Mouse (Mus musculus): ENCODE results near the gene Olfr119. TPM values are rescaled to one million over a fixed set of nuclear protein-coding genes. Genes with fewer than 3 reads are reported as not detected.
"Not testable (repeated sequence)": the region's sequence is repeated elsewhere in the genome, so short reads cannot be mapped to it uniquely, and the experiment has no call there.

Olfr119 gene
- polyA plus RNA-seq (2017; shearing (Covaris generic)), result not detected

GRCm38 (mm10) chr17:37696264-37696663 is at the start of gene Olfr119:
TSS of gene Olfr119 (plus strand) at chr17:37696564.
- ATAC-seq, result not testable (repeated sequence)

- ATAC-seq, result no peak
Observed at GRCm38 (mm10) chr17:37663682-37664081, 32.7 kb upstream of the Olfr119 start, which contains the start of gene Olfr117. TSS of gene Olfr117 (minus strand) at chr17:37663782.

GRCm38 (mm10) chr17:37666688-37667087 is 29.7 kb upstream of the Olfr119 start, which contains the start of gene Olfr118:
TSS of gene Olfr118 (plus strand) at chr17:37666988.
- no peak for ATAC-seq

- no peak for ATAC-seq
Observed at GRCm38 (mm10) chr17:37721508-37721907, 25.1 kb downstream of the Olfr119 start, which contains the start of gene Olfr120. TSS of gene Olfr120 (plus strand) at chr17:37721808.

GRCm38 (mm10) chr17:37738070-37738469 is 41.7 kb downstream of the Olfr119 start:
- ATAC-seq, result no peak

Other genes starting within 250 kb of the Olfr119 start
- not detected for gene Olfr109, start 237.6 kb upstream of the Olfr119 start, polyA plus RNA-seq (2017; shearing (Covaris generic))
- under 1 TPM in 2 of 3 experiments, not detected in 1; 0.38 to 0.47 TPM for gene H2-M2, start 213.0 kb upstream of the Olfr119 start, polyA plus RNA-seq (2017; shearing (Covaris generic))
- gene Olfr110, start 204.1 kb upstream of the Olfr119 start, polyA plus RNA-seq (2017; shearing (Covaris generic)), result not detected
- not detected for gene Olfr111, start 188.5 kb upstream of the Olfr119 start, polyA plus RNA-seq (2017; shearing (Covaris generic))
- not detected for gene Olfr112, start 127.1 kb upstream of the Olfr119 start, polyA plus RNA-seq (2017; shearing (Covaris generic))
- gene Olfr113, start 118.9 kb upstream of the Olfr119 start, polyA plus RNA-seq (2017; shearing (Covaris generic)), result not detected
- gene Olfr114, start 103.8 kb upstream of the Olfr119 start, polyA plus RNA-seq (2017; shearing (Covaris generic)), result not detected
- gene Olfr115, start 69.5 kb upstream of the Olfr119 start, polyA plus RNA-seq (2017; shearing (Covaris generic)), result not detected
- not detected for gene Olfr116, start 69.4 kb upstream of the Olfr119 start, polyA plus RNA-seq (2017; shearing (Covaris generic))
- gene Olfr117, start 32.8 kb upstream of the Olfr119 start, polyA plus RNA-seq (2017; shearing (Covaris generic)), result not detected
- under 1 TPM in 1 of 3 experiments, not detected in 2; 0.60 TPM for gene Olfr118, start 29.6 kb upstream of the Olfr119 start, polyA plus RNA-seq (2017; shearing (Covaris generic))
- gene Olfr120, start 25.2 kb downstream of the Olfr119 start, polyA plus RNA-seq (2017; shearing (Covaris generic)), result not detected
- gene Olfr121, start 52.3 kb downstream of the Olfr119 start, polyA plus RNA-seq (2017; shearing (Covaris generic)), result not detected
- gene Olfr122, start 72.0 kb downstream of the Olfr119 start, polyA plus RNA-seq (2017; shearing (Covaris generic)), result not detected
- gene Olfr123, start 97.0 kb downstream of the Olfr119 start, polyA plus RNA-seq (2017; shearing (Covaris generic)), result not detected
- not detected for gene Olfr124, start 103.3 kb downstream of the Olfr119 start, polyA plus RNA-seq (2017; shearing (Covaris generic))
- not detected for gene Olfr125, start 136.4 kb downstream of the Olfr119 start, polyA plus RNA-seq (2017; shearing (Covaris generic))
- gene Olfr126, start 150.9 kb downstream of the Olfr119 start, polyA plus RNA-seq (2017; shearing (Covaris generic)), result not detected
- not detected for gene Olfr127, start 203.9 kb downstream of the Olfr119 start, polyA plus RNA-seq (2017; shearing (Covaris generic))
- not detected for gene Olfr128, start 224.0 kb downstream of the Olfr119 start, polyA plus RNA-seq (2017; shearing (Covaris generic))

Measured in inflammation-experienced regulatory T-cells, adult 6 months (primary cell).